ENCODE assay signal across 8 mouse cellular contexts in genomic region chr6:148211897-148212680, GRCm38 (mm10). TPM values are rescaled to one million over a fixed set of nuclear protein-coding genes. Genes with fewer than 3 reads are reported as not detected.
DNase-seq lines count a peak whose midpoint lies in the region; ATAC-seq and TF ChIP-seq lines count a peak whose summit lies in the region.

TSS of gene Ergic2 (minus strand) at chr6:148212374.

- H3K4me1 ChIP-seq in embryonic facial prominence, embryonic 14.5 days (ENCODE audit: control insufficient read depth, insufficient read depth, low read length) = peaks cover 16% of the 10 kb centered on the region
- peaks cover 3% of the 10 kb centered on the region for H3K4me1 ChIP-seq in heart, adult 2 months (ENCODE audit: control insufficient read depth, insufficient read depth, low read length)
- H3K4me1 ChIP-seq in limb, embryonic 13.5 days = peaks cover 16% of the 10 kb centered on the region
- H3K4me1 ChIP-seq in midbrain, embryonic 16.5 days (ENCODE audit: control insufficient read depth, insufficient read depth, low read length) = peaks cover 21% of the 10 kb centered on the region

- H3K9ac ChIP-seq in embryonic facial prominence, embryonic 14.5 days (ENCODE audit: low read depth, low read length) = peak within 1 kb of the TSS; percentile 99
- H3K9ac ChIP-seq in heart, adult 2 months (ENCODE audit: low read depth, low read length) = peak within 1 kb of the TSS; percentile 82
- H3K9ac ChIP-seq in limb, embryonic 13.5 days = peak within 1 kb of the TSS; percentile 99
- H3K9ac ChIP-seq in midbrain, embryonic 16.5 days (ENCODE audit: low read depth, low read length) = peak within 1 kb of the TSS; percentile 94

- H3K27ac ChIP-seq in embryonic facial prominence, embryonic 14.5 days (replicated peaks; ENCODE audit: low read depth, low read length) = peak within 1 kb of the TSS; percentile 88
- peak within 1 kb of the TSS; percentile 92 for H3K27ac ChIP-seq in heart, adult 2 months
- peak within 1 kb of the TSS; percentile 83 for H3K27ac ChIP-seq in limb, embryonic 13.5 days
- H3K27ac ChIP-seq in midbrain, embryonic 16.5 days (ENCODE audit: low read length) = peak within 1 kb of the TSS; percentile 89

- peak; percentile 100 for DNase-seq in 3T3-L1 (ENCODE audit: low read depth, low spot score)
- peak; percentile 77 to 91 for DNase-seq in adrenal gland, postnatal 4 days (ENCODE audit: low spot score in 2 of 2)
- DNase-seq in embryonic facial prominence, embryonic 14.5 days (ENCODE audit: low spot score) = peak; percentile 100
- DNase-seq in heart, adult 2 months = peak; percentile 94 to 98
- DNase-seq in kidney, adult 8-10 months = peak; percentile 99
- DNase-seq in spleen, postnatal 10 days (ENCODE audit: low spot score in 2 of 2) = peak; percentile 90 to 97

- H3K36me3 ChIP-seq in embryonic facial prominence, embryonic 14.5 days (ENCODE audit: control insufficient read depth, insufficient read depth, low read length) = no peaks in the 10 kb centered on the region
- H3K36me3 ChIP-seq in heart, adult 2 months (ENCODE audit: control insufficient read depth, insufficient read depth, low read length) = peaks cover 2% of the 10 kb centered on the region; the same call in 1 of the 2 replicates
- H3K36me3 ChIP-seq in limb, embryonic 13.5 days = no peaks in the 10 kb centered on the region
- no peaks in the 10 kb centered on the region for H3K36me3 ChIP-seq in midbrain, embryonic 16.5 days (ENCODE audit: control insufficient read depth, insufficient read depth, low read length)

- ATAC-seq in embryonic facial prominence, embryonic 14.5 days (ENCODE audit: low read depth) = peak; percentile 99
- peak; percentile 99 for ATAC-seq in limb, embryonic 13.5 days (ENCODE audit: low FRiP score, low read depth)
- ATAC-seq in midbrain, embryonic 16.5 days = peak; percentile 99

- H3K9me3 ChIP-seq in embryonic facial prominence, embryonic 14.5 days (ENCODE audit: control insufficient read depth, low read length) = no peaks in the 10 kb centered on the region
- no peaks in the 10 kb centered on the region for H3K9me3 ChIP-seq in limb, embryonic 13.5 days
- H3K9me3 ChIP-seq in midbrain, embryonic 16.5 days (replicated peaks; ENCODE audit: control insufficient read depth, low read length, poor library complexity, severe bottlenecking) = no peaks in the 10 kb centered on the region

- peak; percentile 78 for TF ChIP-seq POLR2A in heart, adult 2 months (IDR thresholded peaks at IDR 0.05; ENCODE audit: insufficient read depth, low read depth, low read length)

- H3K79me2 ChIP-seq in heart, adult 2 months (replicated peaks; ENCODE audit: control insufficient read depth, insufficient read depth, low read length) = peaks cover 4% of the 10 kb centered on the region; the same call in 1 of the 2 replicates

- WGBS in embryonic facial prominence, embryonic 14.5 days = 1% methylated on average over 50 of the region's 61 CpGs
- 1% methylated on average over 61 of the region's 61 CpGs for WGBS in heart, adult 2 months
- WGBS in limb, embryonic 13.5 days = under 1% methylated on average over 61 of the region's 61 CpGs
- under 1% methylated on average over 60 of the region's 61 CpGs for WGBS in midbrain, embryonic 16.5 days

- intact Hi-C loops in heart, adult 2 months (cut with DNase I) = loop anchor here (5.0 kb wide), 2 partner anchors 620 to 685 kb away; partner anchors contain the start of genes Caprin2 and Ipo8

- peak within 1 kb of the TSS; percentile 91 for H3K4me3 ChIP-seq in embryonic facial prominence, embryonic 14.5 days (ENCODE audit: low read depth, low read length)
- peak within 1 kb of the TSS; percentile 72 for H3K4me3 ChIP-seq in heart, adult 2 months
- peak within 1 kb of the TSS; percentile 77 for H3K4me3 ChIP-seq in limb, embryonic 13.5 days
- peak within 1 kb of the TSS; percentile 90 for H3K4me3 ChIP-seq in midbrain, embryonic 16.5 days (ENCODE audit: low read depth, low read length)

- TF ChIP-seq CTCF in heart, adult 2 months (IDR thresholded peaks at IDR 0.05) = no peak

- H3K4me2 ChIP-seq in embryonic facial prominence, embryonic 14.5 days (ENCODE audit: low read depth, low read length) = peak within 1 kb of the TSS; percentile 77
- peak within 1 kb of the TSS; percentile 72 for H3K4me2 ChIP-seq in limb, embryonic 13.5 days (replicated peaks)
- peak within 1 kb of the TSS; percentile 84 for H3K4me2 ChIP-seq in midbrain, embryonic 16.5 days (ENCODE audit: low read length)

- H3K27me3 ChIP-seq in embryonic facial prominence, embryonic 14.5 days (replicated peaks; ENCODE audit: control insufficient read depth, insufficient read depth, low read length) = no peaks in the 10 kb centered on the region
- no peaks in the 10 kb centered on the region for H3K27me3 ChIP-seq in heart, adult 2 months (ENCODE audit: control insufficient read depth, insufficient read depth, low read length)
- no peaks in the 10 kb centered on the region for H3K27me3 ChIP-seq in limb, embryonic 13.5 days
- no peaks in the 10 kb centered on the region for H3K27me3 ChIP-seq in midbrain, embryonic 16.5 days (ENCODE audit: control insufficient read depth, insufficient read depth, low read depth, low read length)

- peak; percentile 37; the same call in 1 of the 2 replicates for TF ChIP-seq EP300 in heart, adult 2 months (IDR thresholded peaks at IDR 0.05; ENCODE audit: insufficient read depth, low read depth, low read length)

RNA-seq across cellular contexts. Expression of gene Ergic2, which starts in this region (rescaled TPM):
- 10 to 100 TPM; 92.5 to 93.5 TPM for total RNA-seq in adrenal gland, postnatal 4 days (2021)
- 198 and 210 TPM in 2 replicates for polyA plus RNA-seq in embryonic facial prominence, embryonic 14.5 days (2014; fragmentation: Nextera tagmentation; extraction: Ambion mirVana)
- total RNA-seq in heart, adult 2 months (2021) = 10 to 100 TPM; 60.0 to 61.0 TPM
- 31.4 and 63.3 TPM in 2 replicates for polyA plus RNA-seq in heart, adult 2 months (2012; rRNA removed)
- polyA plus RNA-seq in limb, embryonic 13.5 days (2015; fragmentation: Nextera tagmentation; extraction: Ambion mirVana) = 224 and 229 TPM in 2 replicates
- polyA plus RNA-seq in midbrain, embryonic 16.5 days (2015; fragmentation: Nextera tagmentation; extraction: Ambion mirVana) = 200 and 214 TPM in 2 replicates

Comparison
In these comparisons a context has a peak if more than half of its experiments do, and no peak if none do; other contexts are left out.
1. Peak in every context shown above with its lines: DNase-seq, ATAC-seq, H3K4me3 ChIP-seq and H3K27ac ChIP-seq.